Mouse (Mus musculus) adrenal gland, adult (tissue): ENCODE measurements around the gene Cdc42ep4.
A peak's percentile ranks its signal among the peaks of the same experiment; 100 is the strongest.

Experiments used
- DNase-seq, 2 experiments: peaks; one replicate each; pipeline ENCODE4 v3.0.0; 2022 to 2023; ENCODE audit warnings: low spot score in 1 of 2; ENCODE audit not compliant: inconsistent age in 2 of 2

Gene Cdc42ep4

GRCm38 (mm10) chr11:113751484-113752084, at the start of gene Cdc42ep4:
Gene Cdc42ep4, minus strand, starts transcription at chr11:113751881.
- DNase-seq, result peak; percentile 90 to 97

DNA sequence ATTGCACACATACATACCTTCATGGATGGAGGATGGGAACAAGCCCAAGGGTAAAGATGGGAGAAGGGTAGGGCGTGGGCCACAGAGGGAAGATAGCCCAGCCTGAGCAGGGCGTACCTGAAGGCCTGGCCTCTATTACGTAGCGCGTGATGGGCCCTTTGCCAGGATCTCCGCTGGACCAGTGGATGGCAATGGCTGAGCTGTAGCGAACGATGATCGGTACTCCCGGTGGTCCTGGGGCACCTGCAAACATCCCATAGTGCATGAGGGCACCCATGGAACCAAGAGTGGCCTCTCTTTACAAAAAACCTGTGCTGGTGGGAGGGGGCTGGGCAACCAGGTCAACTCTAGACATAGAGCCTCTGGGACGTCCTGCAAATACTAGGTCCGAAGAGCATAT, 48.3 kb upstream of the Cdc42ep4 start:
- DNase-seq, result no peak

GRCm38 (mm10) chr11:113799041-113799447, 47.4 kb upstream of the Cdc42ep4 start:
- peak in 1 of 2 experiments; percentile 73 for DNase-seq

- no peak for DNase-seq
These were observed 46.3 kb upstream of the Cdc42ep4 start for GRCm38 (mm10) chr11:113798011-113798410.

- DNase-seq, result no peak
These were observed 45.6 kb upstream of the Cdc42ep4 start for GRCm38 (mm10) chr11:113797014-113797983.

- no peak for DNase-seq
These were observed 44.2 kb upstream of the Cdc42ep4 start for GRCm38 (mm10) chr11:113795846-113796245.

GRCm38 (mm10) chr11:113791357-113792215, 39.9 kb upstream of the Cdc42ep4 start:
- no peak for DNase-seq

- no peak for DNase-seq
These were observed 37.4 kb upstream of the Cdc42ep4 start for GRCm38 (mm10) chr11:113789101-113789500.

GRCm38 (mm10) chr11:113788183-113788789, 36.6 kb upstream of the Cdc42ep4 start:
- peak in 1 of 2 experiments; percentile 53 for DNase-seq

GRCm38 (mm10) chr11:113787432-113788182, 35.9 kb upstream of the Cdc42ep4 start:
- DNase-seq, result no peak

- DNase-seq, result no peak
These were observed 35.3 kb upstream of the Cdc42ep4 start for GRCm38 (mm10) chr11:113787009-113787408.

DNA sequence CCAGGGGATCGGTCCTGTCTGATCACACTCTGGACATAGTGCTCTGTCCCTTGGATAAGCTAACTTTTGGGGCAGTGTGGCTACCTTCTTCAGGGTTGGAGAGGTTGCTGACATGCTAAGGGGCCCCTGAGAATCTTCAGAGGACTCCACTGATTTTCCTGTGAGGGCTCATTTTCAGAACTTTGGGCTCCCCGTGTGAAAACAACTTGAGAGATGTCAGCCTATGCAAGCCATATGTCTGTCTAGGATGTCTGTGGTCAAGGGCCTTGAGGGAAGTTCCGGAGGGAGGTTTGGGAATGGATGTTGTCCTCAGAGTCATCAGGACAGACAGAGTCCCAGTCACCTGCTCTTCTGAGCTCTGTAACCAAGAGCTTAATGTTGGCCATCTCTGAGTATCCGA, 34.7 kb upstream of the Cdc42ep4 start:
- no peak for DNase-seq

- DNase-seq, result peak; percentile 59 to 72
These were observed 33.9 kb upstream of the Cdc42ep4 start for GRCm38 (mm10) chr11:113785406-113786171.

DNA sequence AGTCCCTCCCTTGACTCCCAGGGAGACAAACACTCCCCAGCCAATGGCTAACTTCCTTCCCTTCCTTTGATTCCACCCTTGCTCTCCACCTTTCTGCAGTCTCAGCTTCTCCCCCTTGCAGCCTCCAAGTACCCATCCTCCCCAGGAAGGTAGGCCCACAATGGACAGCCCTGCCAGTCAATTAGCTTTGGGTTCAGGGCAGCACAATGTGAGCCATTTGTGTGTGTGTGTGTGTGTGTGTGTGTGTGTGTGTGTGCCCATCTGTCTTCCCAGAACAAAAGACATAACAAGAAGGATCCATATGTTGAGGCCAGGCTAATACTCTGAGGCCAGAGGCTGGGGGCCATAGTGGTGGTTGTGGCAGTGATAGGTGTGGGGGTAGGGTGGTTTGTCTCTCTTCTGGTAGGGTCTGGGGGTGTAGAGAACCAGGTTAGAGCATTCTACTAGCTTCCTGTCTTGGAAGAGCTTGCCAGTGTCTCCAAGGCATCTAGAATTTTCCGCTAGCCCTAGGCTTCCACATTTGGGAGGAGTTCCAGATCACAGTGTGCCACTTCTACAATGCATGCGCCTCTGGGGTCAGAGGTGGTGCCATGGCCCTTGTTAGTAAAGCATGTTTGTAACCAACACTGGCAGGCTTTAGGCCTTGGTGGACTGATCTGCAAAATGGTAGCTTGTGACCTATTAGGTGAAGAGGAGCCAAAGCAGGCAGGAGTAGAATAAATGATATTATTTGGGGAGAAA, 33.1 kb upstream of the Cdc42ep4 start:
- DNase-seq, result no peak

DNA sequence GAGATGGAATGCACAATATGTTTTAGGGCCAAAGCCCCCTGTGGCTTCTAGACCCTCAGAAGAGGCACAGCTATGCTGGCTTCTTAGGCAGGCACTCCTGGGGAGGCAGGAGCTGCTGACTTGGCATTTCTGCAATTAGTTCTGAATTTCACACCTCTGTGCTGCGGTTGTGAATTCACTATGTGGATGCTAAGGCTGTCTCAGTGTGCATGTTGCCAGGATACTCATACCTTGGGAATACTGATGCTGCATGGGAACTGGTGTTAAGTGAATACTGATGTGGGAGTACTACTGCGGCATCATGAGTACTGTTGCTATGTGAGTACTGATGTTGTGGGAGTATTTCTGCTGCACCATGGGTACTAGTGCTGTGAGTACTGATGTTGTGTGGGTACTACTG, 30.8 kb upstream of the Cdc42ep4 start:
- DNase-seq, result no peak

- no peak for DNase-seq
These were observed 30.3 kb upstream of the Cdc42ep4 start for GRCm38 (mm10) chr11:113782006-113782405.

- DNase-seq, result no peak
These were observed 28.0 kb upstream of the Cdc42ep4 start for GRCm38 (mm10) chr11:113779680-113780041.
